Mouse (Mus musculus) ES-E14 (cell line): ENCODE measurements at regions not wholly inside any gene's neighbourhood (a gene's known extent, or its start where the extent isn't known, plus 50 kb on each side); places are given as distances from the start of the nearest gene placed in this dataset.

Source experiments
- DNase-seq: peaks from one replicate; pipeline ENCODE4 v3.0.0-alpha.2; 2013; ENCODE audit warnings: low read depth, low spot score
- H3K27ac ChIP-seq: 2 replicates; pipeline ENCODE4 v1.5.1; 2012; ENCODE audit warnings: low read depth, mild to moderate bottlenecking, low read length, moderate library complexity, mixed read lengths; ENCODE audit not compliant: poor library complexity, insufficient read depth, severe bottlenecking
- H3K36me3 ChIP-seq: 2 replicates; pipeline ENCODE4 v1.6.1; 2012; ENCODE audit warnings: mild to moderate bottlenecking, low read length, moderate library complexity, mixed read lengths; ENCODE audit not compliant: control insufficient read depth, poor library complexity, insufficient read depth, severe bottlenecking
- H3K4me1 ChIP-seq, 2 experiments: fragments of 150-350 bp in 1 of 2; sonication (generic) in 1 of 2; 2 replicates each; pipeline ENCODE4 v1.6.1; 2012; ENCODE audit warnings: low read length in 2 of 2, mild to moderate bottlenecking in 1 of 2, mixed read lengths in 1 of 2; ENCODE audit not compliant: control insufficient read depth in 2 of 2, insufficient read depth in 2 of 2, poor library complexity in 1 of 2
- H3K4me3 ChIP-seq, 2 experiments: fragments of 150-350 bp in 1 of 2; sonication (generic) in 1 of 2; 2 replicates each; pipeline ENCODE4 v1.5.1; 2012; ENCODE audit warnings: low read length in 2 of 2, low read depth in 1 of 2, mild to moderate bottlenecking in 1 of 2, mixed read lengths in 1 of 2; ENCODE audit not compliant: insufficient read depth in 1 of 2, poor library complexity in 1 of 2, severe bottlenecking in 1 of 2
- H3K9ac ChIP-seq: 2 replicates; pipeline ENCODE4 v1.6.1; 2012; ENCODE audit warnings: low read depth, mild to moderate bottlenecking, low read length, mixed read lengths; ENCODE audit not compliant: poor library complexity, insufficient read depth, severe bottlenecking
- H3K9me3 ChIP-seq: fragments of 150-350 bp; sonication (generic); 2 replicates; pipeline ENCODE4 v1.6.1; 2012; ENCODE audit warnings: low read depth, mild to moderate bottlenecking, low read length; ENCODE audit not compliant: control insufficient read depth, insufficient read depth
- CHD2 ChIP-seq: IDR thresholded peaks from 2 replicates; pipeline ENCODE4 v1.6.1; 2014; ENCODE audit warnings: mild to moderate bottlenecking, low read depth, low read length, inconsistent platforms
- HCFC1 ChIP-seq: IDR thresholded peaks from 2 replicates; pipeline ENCODE4 v1.6.1; 2012; ENCODE audit warnings: low read length, inconsistent platforms, borderline replicate concordance; ENCODE audit not compliant: insufficient read depth
- MAFK ChIP-seq: IDR thresholded peaks from 2 replicates; pipeline ENCODE4 v1.6.1; 2014; ENCODE audit warnings: mild to moderate bottlenecking, low read depth, low read length, inconsistent platforms; ENCODE audit not compliant: insufficient read depth
- ZC3H11A ChIP-seq: IDR thresholded peaks from 2 replicates; pipeline ENCODE4 v1.6.1; 2012; ENCODE audit warnings: low read depth, mild to moderate bottlenecking, inconsistent platforms, low read length, borderline replicate concordance
- ZNF384 ChIP-seq: IDR thresholded peaks from 2 replicates; pipeline ENCODE4 v1.6.1; 2012; ENCODE audit warnings: low read depth, low read length, inconsistent platforms
- in situ Hi-C, 2 experiments: fragments of 600-800 bp; cut with MboI; formaldehyde crosslinking; loops; one replicate each; pipeline ENCODE4 v1.15.1; 2025; ENCODE audit warnings: low sequenced_read_pairs in 2 of 2, inconsistent platforms in 1 of 2; ENCODE audit not compliant: unreplicated experiment in 2 of 2

DNA sequence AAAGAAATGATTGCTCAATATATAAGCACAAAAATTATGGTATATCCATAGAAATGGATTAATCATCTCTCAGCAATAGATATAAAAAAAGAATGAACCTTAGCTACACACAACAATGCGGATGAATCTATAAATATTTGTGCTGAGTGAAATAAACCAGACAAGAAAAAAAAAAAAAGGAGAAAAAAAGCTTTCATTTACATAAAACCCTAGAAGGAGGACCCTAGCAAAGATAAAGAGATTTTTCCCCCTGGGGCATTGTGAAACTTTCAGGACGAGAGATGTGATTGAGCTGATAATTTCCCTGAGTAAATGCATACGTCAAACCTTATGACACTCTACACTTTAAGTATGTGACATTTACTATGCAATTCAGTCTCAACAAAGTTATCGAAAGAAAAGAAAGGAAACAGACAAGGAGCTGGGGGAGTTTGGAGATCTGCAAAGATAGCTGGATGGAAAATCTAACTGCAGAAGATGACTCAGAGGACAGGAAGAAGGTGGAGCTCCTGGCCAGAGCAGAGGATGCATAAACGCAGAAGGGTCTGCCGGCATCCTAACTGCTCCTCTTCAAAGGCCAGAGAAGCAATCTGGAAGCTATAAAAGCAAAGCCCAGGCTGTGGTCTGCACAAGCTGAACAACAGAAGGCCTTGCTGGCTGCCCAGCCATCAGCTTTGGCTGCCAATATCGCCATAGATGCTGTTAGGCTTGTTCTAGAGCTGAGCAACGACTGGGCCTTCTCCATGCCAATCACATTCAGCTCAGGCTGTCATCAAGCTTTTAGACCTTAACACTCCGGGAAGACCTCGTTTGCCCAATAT, 115.6 kb upstream of the Nabp1 start:
- TF ChIP-seq HCFC1 (no peak), ZNF384 (no peak), MAFK (no peak), CHD2 (no peak), ZC3H11A (no peak)
- Histone ChIP-seq H3K4me1 (no peaks in the 10 kb centered on the region; a peak in 1 of 4 replicates), H3K36me3 (no peaks in the 10 kb centered on the region), H3K4me3 (no peak overlapping the region), H3K9ac (no peak overlapping the region), H3K27ac (no peak overlapping the region), H3K9me3 (no peaks in the 10 kb centered on the region)
- in situ Hi-C loops, result loop anchor here in 1 of 2 experiments (25.0 kb wide), 1 partner anchor 632 kb away; no protein-coding TSS in a partner anchor
- no peak for DNase-seq

DNA sequence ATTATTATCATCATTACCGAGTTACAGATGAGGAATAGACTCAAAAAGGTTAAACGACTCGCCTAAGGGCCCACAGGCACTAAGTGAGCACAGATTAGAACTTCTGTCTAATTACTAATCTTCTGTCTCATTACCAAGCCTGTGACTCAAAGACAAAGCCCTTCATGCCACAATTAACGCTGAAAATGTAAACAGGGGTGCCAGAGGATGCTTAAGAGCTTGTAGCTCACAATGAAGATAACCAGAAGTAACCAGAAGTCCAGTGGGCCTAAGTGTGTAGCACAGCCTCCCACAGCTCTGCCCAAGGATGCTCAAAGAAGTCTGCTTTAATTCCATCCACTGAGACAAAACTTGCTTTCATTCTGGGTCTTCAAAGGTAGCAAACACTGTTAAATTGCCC, 113.7 kb upstream of the Nabp1 start:
- H3K27ac ChIP-seq, result no peak overlapping the region
- H3K4me1 ChIP-seq, result no peaks in the 10 kb centered on the region
- H3K4me3 ChIP-seq, result no peak overlapping the region
- in situ Hi-C loops, result loop anchor here in 1 of 2 experiments (25.0 kb wide), 1 partner anchor 630 kb away; no protein-coding TSS in a partner anchor
- H3K36me3 ChIP-seq, result no peaks in the 10 kb centered on the region
- H3K9ac ChIP-seq, result no peak overlapping the region
- no peak for DNase-seq
- no peaks in the 10 kb centered on the region for H3K9me3 ChIP-seq
- no peak for TF ChIP-seq ZNF384
- no peak for TF ChIP-seq ZC3H11A
- no peak for TF ChIP-seq MAFK
- TF ChIP-seq HCFC1, result no peak
- TF ChIP-seq CHD2, result no peak

GRCm38 (mm10) chr1:51590606-51591400, 112.6 kb upstream of the Nabp1 start:
- H3K27ac ChIP-seq, result no peak overlapping the region
- H3K4me1 ChIP-seq, result no peaks in the 10 kb centered on the region
- H3K36me3 ChIP-seq, result no peaks in the 10 kb centered on the region
- H3K9ac ChIP-seq, result no peak overlapping the region
- no peak for DNase-seq
- TF ChIP-seq MAFK, result no peak
- no peak for TF ChIP-seq CHD2
- TF ChIP-seq ZNF384, result no peak
- TF ChIP-seq HCFC1, result no peak
- no peak for TF ChIP-seq ZC3H11A
- in situ Hi-C loops, result loop anchor here in 1 of 2 experiments (25.0 kb wide), 1 partner anchor 629 kb away; no protein-coding TSS in a partner anchor
- no peak overlapping the region for H3K4me3 ChIP-seq
- H3K9me3 ChIP-seq, result no peaks in the 10 kb centered on the region

DNA sequence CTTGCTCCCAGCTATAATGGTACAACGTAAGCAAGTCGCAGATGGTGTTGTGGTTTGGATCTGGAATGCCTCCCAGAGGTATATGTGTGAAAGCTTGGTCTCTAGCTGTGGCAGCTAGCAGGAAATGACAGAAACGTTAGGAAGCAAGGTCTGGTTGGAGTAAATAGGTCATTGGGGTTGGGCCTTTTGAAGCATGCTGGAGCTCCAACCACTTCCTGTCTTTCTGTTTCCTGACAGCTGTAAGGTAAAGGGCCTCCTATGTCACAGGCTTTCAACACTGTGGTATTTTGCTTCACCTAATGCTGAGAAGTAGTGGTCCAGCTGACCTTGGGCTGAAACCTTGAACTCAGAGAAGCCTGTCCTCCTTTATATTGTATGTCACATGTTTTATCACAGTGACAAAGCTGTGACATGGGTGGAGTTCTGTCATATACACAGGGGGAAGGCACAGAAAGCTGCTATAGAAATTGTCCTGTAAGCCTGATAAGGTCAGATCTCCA, 106.8 kb upstream of the Nabp1 start:
- H3K9ac ChIP-seq, result no peak overlapping the region
- no peak for DNase-seq
- no peaks in the 10 kb centered on the region for H3K4me1 ChIP-seq
- no peaks in the 10 kb centered on the region for H3K9me3 ChIP-seq
- no peak overlapping the region for H3K27ac ChIP-seq
- H3K4me3 ChIP-seq, result no peak overlapping the region
- in situ Hi-C loops, result loop anchor here in 1 of 2 experiments (25.0 kb wide), 1 partner anchor 623 kb away; no protein-coding TSS in a partner anchor
- TF ChIP-seq MAFK, result no peak
- no peak for TF ChIP-seq ZNF384
- no peak for TF ChIP-seq ZC3H11A
- TF ChIP-seq CHD2, result no peak
- TF ChIP-seq HCFC1, result no peak
- H3K36me3 ChIP-seq, result no peaks in the 10 kb centered on the region
